Mouse (Mus musculus): ENCODE data around the gene Neurl1a. TPM values are rescaled to one million over a fixed set of nuclear protein-coding genes. Genes with fewer than 3 reads are reported as not detected.

Gene Neurl1a
- total RNA-seq, 2 experiments from 2014 or later = not detected

Other genes starting within 250 kb of the Neurl1a start
- gene Ina, start 164.1 kb upstream of the Neurl1a start, total RNA-seq (2014; fragmentation: Nextera tagmentation) = not detected in 2 replicates
- not detected in 2 replicates for gene Ina, start 164.1 kb upstream of the Neurl1a start, total RNA-seq (2017)
- 62.3 and 65.3 TPM in 2 replicates for gene Nt5c2, start 163.7 kb upstream of the Neurl1a start, total RNA-seq (2014; fragmentation: Nextera tagmentation)
- 67.6 and 84.5 TPM in 2 replicates for gene Nt5c2, start 163.7 kb upstream of the Neurl1a start, total RNA-seq (2017)
- gene Pcgf6, start 127.9 kb upstream of the Neurl1a start, total RNA-seq (2014; fragmentation: Nextera tagmentation) = 21.3 and 24.9 TPM in 2 replicates
- gene Pcgf6, start 127.9 kb upstream of the Neurl1a start, total RNA-seq (2017) = 10.0 and 11.3 TPM in 2 replicates
- gene Taf5, start 111.1 kb upstream of the Neurl1a start, total RNA-seq (2014; fragmentation: Nextera tagmentation) = 6.3 and 9.9 TPM in 2 replicates
- gene Taf5, start 111.1 kb upstream of the Neurl1a start, total RNA-seq (2017) = 25.3 and 27.4 TPM in 2 replicates
- gene Usmg5, start 88.2 kb upstream of the Neurl1a start, total RNA-seq (2014; fragmentation: Nextera tagmentation) = 747 and 798 TPM in 2 replicates
- gene Usmg5, start 88.2 kb upstream of the Neurl1a start, total RNA-seq (2017) = 493 and 868 TPM in 2 replicates
- gene Pdcd11, start 88.1 kb upstream of the Neurl1a start, total RNA-seq (2014; fragmentation: Nextera tagmentation) = 21.6 and 24.7 TPM in 2 replicates
- gene Pdcd11, start 88.1 kb upstream of the Neurl1a start, total RNA-seq (2017) = 23.8 and 29.3 TPM in 2 replicates
- 6.6 and 18.6 TPM in 2 replicates for gene Calhm2, start 40.5 kb upstream of the Neurl1a start, total RNA-seq (2014; fragmentation: Nextera tagmentation)
- gene Calhm2, start 40.5 kb upstream of the Neurl1a start, total RNA-seq (2017) = 6.0 and 10.2 TPM in 2 replicates
- not detected in 2 replicates for gene Calhm1, start 34.6 kb upstream of the Neurl1a start, total RNA-seq (2014; fragmentation: Nextera tagmentation)
- not detected in 2 replicates for gene Calhm1, start 34.6 kb upstream of the Neurl1a start, total RNA-seq (2017)
- not detected in 2 replicates for gene Calhm3, start 21.1 kb upstream of the Neurl1a start, total RNA-seq (2014; fragmentation: Nextera tagmentation)
- not detected in 2 replicates for gene Calhm3, start 21.1 kb upstream of the Neurl1a start, total RNA-seq (2017)

Measured in granulocyte monocyte progenitor cell, adult 5-6 weeks (primary cell).